Mouse (Mus musculus) inflammation-experienced regulatory T-cells, adult 6 months (primary cell): ENCODE data around the gene Acot5. TPM values are rescaled to one million over a fixed set of nuclear protein-coding genes. Genes with fewer than 3 reads are reported as not detected.
A peak's percentile ranks its signal among the peaks of the same experiment; 100 is the strongest.
"Not testable (repeated sequence)": the region's sequence is repeated elsewhere in the genome, so short reads cannot be mapped to it uniquely, and the experiment has no call there.

ENCODE experiments used
- ATAC-seq: one replicate; pipeline ENCODE4 v1.8.0; 2017
- polyA plus RNA-seq, 3 experiments: library from polyadenylated mRNA; unstranded; fragments of 100-300 nt; shearing (Covaris generic); gene quantifications; one replicate each; pipeline ENCODE4 v1.2.1; 2017

Acot5 gene
- not detected for polyA plus RNA-seq

GRCm38 (mm10) chr12:84068986-84069385 lies at the start of gene Acot5:
Acot5 (plus strand) TSS chr12:84069325.
- ATAC-seq: no peak

- ATAC-seq: not testable (repeated sequence)
Observed at GRCm38 (mm10) chr12:84020528-84020927, 48.6 kb upstream of the Acot5 start.

DNA sequence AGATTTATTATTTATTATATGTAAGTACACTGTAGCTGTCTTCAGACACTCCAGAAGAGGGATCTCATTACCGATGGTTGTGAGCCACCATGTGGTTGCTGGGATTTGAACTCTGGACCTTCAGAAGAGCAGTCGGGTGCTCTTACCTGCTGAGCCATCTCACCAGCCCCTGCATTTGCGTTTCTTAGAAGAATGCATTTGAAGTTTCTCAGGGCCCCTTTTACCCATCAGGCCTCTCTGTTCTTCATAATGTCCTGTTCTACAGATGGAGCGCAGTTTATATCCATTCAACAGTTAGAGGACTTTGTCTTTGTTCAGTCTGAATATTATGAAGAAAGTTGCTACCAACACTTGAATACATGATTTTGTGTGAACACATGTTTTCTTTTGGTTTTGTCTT lies 46.9 kb upstream of the Acot5 start:
- not testable (repeated sequence) for ATAC-seq

- no peak for ATAC-seq
Observed at GRCm38 (mm10) chr12:84023052-84023745, 45.9 kb upstream of the Acot5 start.

- ATAC-seq: peak; percentile 80
Observed at GRCm38 (mm10) chr12:84025888-84026287, 43.2 kb upstream of the Acot5 start.

GRCm38 (mm10) chr12:84028328-84028727 lies 40.8 kb upstream of the Acot5 start:
- ATAC-seq: not testable (repeated sequence)

- not testable (repeated sequence) for ATAC-seq
Observed at GRCm38 (mm10) chr12:84029043-84029442, 40.1 kb upstream of the Acot5 start.

DNA sequence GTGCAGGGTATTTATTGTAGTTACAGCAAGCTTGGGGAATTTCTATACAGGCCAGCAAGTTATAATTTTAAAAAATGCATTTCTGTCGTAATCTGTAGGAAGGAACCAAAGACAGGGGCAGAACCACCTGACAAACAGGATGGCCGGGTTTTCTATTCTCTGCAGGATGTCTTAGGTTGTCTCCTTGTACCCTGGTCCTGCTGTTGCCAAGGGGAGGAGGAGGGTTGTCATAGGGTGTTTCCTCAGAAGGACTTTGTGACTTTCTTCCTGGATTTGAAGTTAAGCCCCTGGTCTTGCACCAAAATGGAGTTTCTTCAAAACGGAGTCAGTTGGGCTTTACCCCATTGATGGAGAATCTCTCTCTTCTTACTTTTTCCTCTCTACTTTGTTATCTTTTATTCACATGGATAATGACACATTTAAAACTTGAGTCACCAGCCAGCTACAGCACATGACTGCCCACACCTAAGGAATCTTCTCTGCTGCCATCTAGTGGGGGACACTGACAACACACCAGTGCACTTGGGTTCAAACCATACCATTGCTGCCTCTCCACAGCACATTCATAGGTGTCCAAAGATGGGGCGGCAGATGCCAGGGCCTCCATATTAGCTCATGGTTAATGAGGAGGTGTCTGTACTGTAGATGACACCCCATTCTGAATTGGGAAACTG lies 38.3 kb upstream of the Acot5 start:
- ATAC-seq: peak; percentile 76

DNA sequence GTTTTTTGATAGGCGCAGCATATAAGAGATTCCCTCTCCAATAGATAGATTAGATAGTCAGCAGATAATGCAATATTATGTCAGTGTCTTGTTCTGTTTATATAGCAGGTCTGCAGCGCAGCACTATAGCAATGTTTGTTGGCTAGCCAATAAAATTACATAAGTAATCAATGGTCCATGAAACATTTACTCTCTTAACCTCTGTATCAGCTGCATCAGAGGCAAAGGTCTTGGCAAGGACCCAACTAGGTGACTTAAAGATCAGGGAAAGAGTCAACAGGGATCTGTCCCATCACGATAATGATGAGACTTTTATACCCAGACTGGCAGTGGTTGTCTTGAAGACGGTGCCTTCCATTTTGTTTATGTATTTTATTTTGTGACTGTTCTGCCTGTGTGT lies 36.3 kb upstream of the Acot5 start:
- ATAC-seq: no peak

DNA sequence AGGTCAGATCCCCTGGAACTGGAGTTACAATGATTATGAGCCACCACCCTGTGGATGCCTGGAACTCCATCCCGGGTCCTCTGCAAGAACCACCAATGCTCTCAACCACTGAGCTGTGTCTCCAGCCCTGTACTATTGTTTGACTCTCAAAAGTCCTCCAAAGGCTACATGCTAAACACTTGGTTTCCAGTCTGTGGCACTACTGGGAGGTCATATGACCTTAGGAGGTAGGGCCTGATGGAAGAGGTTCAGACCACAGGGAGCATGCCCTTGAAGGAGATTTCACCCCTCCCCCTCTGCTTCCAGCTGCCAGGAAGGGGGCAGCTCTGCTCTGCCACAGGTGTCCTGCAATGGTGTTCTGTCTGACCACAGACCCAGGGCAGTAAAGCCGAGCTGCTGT lies 35.8 kb upstream of the Acot5 start:
- not testable (repeated sequence) for ATAC-seq

DNA sequence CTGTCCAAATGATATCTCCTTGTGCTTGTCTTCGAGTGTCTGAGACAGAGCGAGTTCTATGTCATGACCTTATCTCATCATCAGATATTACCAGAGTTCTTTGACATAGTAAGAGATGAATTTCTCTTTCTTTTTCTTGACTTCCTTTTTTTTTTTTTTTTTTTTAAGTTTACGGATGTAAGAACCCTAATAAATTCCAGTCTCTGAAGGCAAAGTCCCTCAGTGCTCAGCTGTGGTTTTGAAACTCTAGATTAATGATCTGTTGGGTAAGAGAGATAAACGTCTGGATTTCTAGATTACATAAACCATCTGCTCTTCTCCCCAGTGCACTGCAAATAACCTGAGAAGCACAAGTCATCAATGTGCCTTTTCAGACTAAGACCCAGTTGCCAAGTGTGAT lies 35.0 kb upstream of the Acot5 start:
- ATAC-seq: no peak

DNA sequence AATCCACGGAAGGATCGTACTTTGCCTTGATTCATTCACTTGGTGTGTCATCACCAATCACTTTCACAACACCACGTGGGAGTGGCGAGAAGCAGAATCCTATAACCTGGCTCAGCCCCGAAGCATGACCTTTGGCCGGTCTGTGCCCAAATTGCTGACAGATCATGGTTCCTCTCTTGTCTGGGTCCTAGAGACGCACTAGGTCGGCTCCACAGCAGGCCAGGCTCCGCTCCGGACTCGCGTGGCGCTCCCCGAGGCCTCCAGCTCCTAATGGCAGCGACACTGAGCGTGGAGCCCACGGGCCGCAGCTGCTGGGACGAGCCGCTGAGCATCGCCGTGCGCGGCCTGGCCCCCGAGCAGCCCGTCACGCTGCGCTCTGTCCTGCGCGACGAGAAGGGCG lies 30.9 kb upstream of the Acot5 start, which contains the start of gene Acot4:
Gene Acot4 (plus strand): TSS at position 139 of the 400 bp plus-strand sequence.
- ATAC-seq: not testable (repeated sequence)

DNA sequence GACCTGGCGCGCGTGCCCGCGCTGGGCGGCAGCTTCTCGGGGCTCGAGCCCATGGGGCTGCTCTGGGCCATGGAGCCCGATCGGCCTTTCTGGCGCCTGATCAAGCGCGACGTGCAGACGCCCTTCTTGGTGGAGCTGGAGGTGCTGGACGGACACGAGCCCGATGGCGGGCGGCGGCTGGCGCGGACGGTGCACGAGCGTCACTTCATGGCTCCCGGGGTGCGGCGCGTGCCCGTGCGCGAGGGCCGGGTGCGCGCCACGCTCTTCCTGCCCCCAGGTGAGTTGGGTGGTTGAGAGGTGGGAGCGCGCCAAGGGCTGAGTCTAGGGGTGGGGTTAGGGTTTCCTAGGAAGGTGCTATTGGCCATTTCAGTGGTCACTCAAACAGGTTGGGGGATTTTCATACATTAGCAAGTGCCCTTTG lies 30.4 kb upstream of the Acot5 start, which contains the start of gene Gm49366:
Gene Gm49366 (plus strand): TSS at position 245 of the 421 bp plus-strand sequence.
- not testable (repeated sequence) for ATAC-seq

DNA sequence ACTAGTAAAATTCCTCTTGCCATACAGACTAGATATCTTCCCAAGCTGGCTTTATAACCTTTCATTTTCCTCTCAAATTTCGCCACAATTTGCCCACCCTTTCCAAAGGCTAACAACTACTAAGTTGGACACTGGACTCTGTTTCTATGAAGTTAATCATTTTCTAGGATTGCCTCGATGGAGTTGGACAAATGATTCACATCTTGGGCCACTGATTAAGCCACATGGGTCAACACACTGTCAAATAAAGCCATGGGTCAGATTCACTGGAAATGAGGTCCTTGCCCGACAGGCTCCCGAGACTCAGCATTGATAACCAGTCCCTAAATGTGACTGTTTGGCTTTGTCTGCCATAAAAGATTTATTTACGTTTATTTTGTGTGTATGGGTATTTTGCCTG lies 26.9 kb upstream of the Acot5 start:
- ATAC-seq: no peak

GRCm38 (mm10) chr12:84044045-84044444 lies 25.1 kb upstream of the Acot5 start:
- ATAC-seq: no peak

GRCm38 (mm10) chr12:84046906-84047305 lies 22.2 kb upstream of the Acot5 start:
- no peak for ATAC-seq

GRCm38 (mm10) chr12:84050744-84051143 lies 18.4 kb upstream of the Acot5 start:
- ATAC-seq: not testable (repeated sequence)

DNA sequence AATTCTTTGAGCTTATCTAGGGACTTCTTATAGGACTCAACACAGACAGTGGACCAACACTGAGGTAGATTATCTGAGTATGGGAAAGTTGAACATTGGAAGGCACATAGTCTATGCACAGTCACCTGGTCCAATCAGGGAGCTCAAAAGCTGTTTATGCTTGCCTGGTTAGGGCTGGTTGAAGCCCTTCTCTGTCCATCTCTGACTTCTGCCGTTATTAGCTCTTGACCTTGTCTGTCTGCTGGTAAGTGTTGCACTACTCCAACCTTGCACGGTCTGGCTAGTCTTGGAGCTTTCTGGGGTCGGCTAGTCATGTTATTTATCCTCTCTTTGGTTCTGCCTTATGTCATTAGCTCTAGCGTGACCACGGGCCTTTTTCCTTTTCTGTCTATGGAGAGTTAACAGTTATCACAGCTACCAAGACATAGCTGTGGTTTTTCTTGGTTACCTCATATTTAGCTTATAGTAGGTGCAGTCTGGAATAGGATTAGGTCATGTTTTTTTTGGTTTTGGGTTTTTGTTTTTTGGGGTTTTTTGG lies 17.1 kb upstream of the Acot5 start, which contains the start of gene Acot3:
Gene Acot3 (plus strand): TSS at position 208 of the 538 bp plus-strand sequence.
- no peak for ATAC-seq

GRCm38 (mm10) chr12:84052609-84053008 lies 16.5 kb upstream of the Acot5 start:
- no peak for ATAC-seq

DNA sequence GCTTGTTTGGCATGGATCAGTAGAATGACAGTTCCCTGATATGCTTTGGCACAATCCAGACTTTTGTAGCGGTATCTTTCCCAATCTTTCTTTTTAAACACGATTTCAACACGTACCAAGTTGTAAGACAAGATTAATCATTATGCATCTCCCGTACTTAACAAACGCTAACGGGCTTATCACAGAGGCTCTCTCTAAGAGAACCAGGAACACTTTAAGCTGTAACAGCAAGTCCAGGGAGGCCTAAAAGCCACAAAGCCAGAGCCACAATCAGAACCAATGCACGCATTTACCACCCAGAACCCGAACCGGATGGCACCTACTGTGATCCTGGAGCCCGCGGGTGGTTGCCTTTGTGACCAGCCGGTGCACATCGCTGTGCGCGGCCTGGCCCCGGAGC lies 16.0 kb upstream of the Acot5 start:
- ATAC-seq: no peak

GRCm38 (mm10) chr12:84053679-84054391 lies 15.3 kb upstream of the Acot5 start:
- ATAC-seq: no peak

GRCm38 (mm10) chr12:84060946-84061345 lies 8.2 kb upstream of the Acot5 start:
- no peak for ATAC-seq

- no peak for ATAC-seq
Observed at GRCm38 (mm10) chr12:84062336-84062735, 6.8 kb upstream of the Acot5 start.
